Mouse (Mus musculus) cerebellum, adult 2 months (tissue): Measurements from ENCODE around the gene Cckbr.

Experiments used
- CTCF ChIP-seq: fragments of 200-500 bp; IDR thresholded peaks from 2 replicates; pipeline ENCODE4 v1.5.1; 2011; ENCODE audit warnings: low read depth, mild to moderate bottlenecking, control low read depth, low read length, moderate library complexity, borderline replicate concordance; ENCODE audit not compliant: insufficient read depth
- POLR2A ChIP-seq: fragments of 200-500 bp; IDR thresholded peaks from 2 replicates; pipeline ENCODE4 v1.6.1; 2011; ENCODE audit warnings: low read length, control low read depth, borderline replicate concordance; ENCODE audit not compliant: insufficient read depth

- no peak for TF ChIP-seq CTCF
- TF ChIP-seq POLR2A, result no peak
These were observed 73.4 kb downstream of the Cckbr start for GRCm38 (mm10) chr7:105498854-105499492.
